Mouse (Mus musculus) kidney, adult 18-20 months (tissue): ENCODE measurements around the gene Stim2.

ENCODE experiments used
- DNase-seq: peaks from one replicate; pipeline ENCODE4 v3.0.0; 2021

Gene Stim2

GRCm38 (mm10) chr5:54148091-54148795, 149.9 kb downstream of the Stim2 start:
- DNase-seq, result no peak

GRCm38 (mm10) chr5:54154503-54155226, 156.4 kb downstream of the Stim2 start:
- no peak for DNase-seq

DNA sequence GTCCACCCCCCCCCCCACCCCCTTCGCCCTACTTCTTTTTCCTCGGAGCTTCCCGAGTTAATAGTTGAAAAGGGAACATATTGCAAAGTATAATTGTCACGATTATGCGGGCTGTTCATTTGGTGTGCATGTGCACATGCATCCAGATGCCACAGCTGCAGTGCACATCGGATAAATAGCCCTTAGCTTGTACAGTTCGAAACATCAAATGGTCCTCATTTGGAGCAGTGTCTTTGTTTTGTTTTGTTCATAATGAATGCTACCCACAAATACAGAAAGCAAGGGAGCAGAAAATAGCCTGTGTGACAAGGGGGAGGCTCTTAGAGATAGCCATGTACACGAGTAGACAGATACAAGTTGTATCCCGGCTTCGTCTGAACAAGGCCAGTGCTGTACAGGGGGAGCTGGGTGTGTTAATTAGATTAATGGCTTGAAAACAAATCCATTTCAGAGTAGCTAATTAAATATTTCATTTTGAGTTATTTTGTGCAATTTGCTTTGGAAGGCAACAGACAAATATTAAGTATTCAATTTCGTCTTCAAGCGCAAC, 157.0 kb downstream of the Stim2 start:
- no peak for DNase-seq

DNA sequence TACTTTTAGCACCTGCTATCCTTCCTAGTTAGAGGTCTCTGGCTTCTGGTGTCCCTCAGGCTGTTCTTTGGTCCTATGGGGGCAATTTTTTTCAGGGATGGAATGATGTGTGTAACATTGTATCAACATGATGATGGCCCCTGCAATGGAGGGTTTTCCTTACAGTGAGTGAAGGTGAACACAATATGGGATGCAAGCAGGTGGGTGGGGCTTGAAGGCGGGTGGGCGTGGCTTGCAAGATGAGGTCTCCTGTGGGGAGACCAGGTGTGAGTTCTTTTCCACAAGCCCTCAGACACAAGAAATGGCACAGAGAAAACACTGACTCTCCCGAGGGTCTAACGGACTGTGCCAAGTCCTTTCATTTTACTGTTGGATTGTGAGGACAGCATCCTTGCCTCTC, 157.6 kb downstream of the Stim2 start:
- DNase-seq, result no peak

GRCm38 (mm10) chr5:54156944-54157527, 158.7 kb downstream of the Stim2 start:
- DNase-seq, result no peak

DNA sequence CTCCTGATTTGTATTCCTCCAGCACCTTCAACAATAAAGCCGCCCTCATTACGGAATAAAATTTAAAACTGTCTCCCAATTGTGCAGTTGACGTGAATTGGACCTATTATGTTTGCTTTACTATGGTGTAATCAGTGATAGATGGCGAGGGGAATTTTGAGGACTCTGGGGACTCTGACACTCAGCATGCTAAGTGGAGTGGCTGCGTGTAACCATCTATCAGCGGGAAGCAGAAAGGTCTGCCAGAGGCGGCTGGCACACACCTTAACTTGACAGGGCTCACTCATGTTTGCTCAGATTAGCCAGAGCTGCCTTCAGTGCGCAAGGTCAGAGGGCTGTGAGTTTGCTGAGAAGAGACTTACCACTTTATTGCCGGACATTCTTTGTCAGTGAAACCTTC, 159.9 kb downstream of the Stim2 start:
- DNase-seq, result no peak

DNA sequence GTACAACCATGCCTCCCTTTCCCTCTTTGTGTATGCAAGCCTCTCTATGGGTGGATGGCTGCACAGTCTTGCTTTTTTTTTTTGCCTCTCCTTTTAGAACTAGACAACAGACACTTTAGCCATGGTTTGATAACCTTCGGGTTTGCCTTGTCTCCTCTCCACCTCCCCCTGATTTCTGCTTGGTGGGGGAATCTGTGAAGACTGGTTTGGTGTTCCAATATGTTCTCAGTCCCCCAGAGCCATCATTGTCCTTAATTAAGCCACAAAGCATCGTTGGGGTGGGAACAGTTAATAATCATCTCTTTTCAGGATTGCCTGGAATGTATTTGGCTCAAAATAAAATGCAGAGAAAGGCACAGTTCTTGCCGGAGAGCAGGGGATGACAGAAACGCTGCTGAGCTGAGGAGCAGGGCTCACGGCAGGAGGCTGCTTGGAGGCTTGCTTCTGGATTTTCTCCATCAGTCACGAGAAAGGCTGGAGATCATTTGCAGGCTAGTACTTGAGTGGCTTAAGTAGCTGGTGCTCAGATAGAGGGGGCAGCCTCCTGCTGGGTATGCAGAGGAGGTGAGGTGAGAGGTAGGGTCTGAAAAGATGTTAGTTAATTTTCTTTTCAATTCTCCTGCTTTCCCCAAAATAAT, 161.0 kb downstream of the Stim2 start:
- DNase-seq, result no peak

DNA sequence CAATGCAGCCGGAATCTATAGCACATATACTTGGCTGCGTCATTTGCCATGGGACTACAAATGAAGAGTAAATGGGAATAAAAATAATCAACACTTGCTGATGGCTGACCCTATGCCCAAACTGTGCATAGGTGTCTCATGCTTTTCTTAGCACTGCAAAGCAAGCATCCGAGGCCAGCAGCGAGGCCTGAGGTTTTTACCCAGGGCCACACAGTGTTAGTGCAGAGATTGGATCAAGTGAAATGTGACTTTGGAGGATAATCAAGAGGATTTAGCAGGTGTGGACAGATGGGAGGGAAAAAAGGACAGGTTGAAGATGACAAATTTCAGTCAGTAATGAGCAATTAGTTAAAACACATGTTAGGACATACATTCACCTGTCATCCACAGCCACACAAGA, 162.3 kb downstream of the Stim2 start:
- DNase-seq, result no peak

GRCm38 (mm10) chr5:54163890-54164289, 165.6 kb downstream of the Stim2 start:
- DNase-seq, result no peak
